Mouse (Mus musculus): Measurements from ENCODE around the gene Snx29.

Gene Snx29

DNA sequence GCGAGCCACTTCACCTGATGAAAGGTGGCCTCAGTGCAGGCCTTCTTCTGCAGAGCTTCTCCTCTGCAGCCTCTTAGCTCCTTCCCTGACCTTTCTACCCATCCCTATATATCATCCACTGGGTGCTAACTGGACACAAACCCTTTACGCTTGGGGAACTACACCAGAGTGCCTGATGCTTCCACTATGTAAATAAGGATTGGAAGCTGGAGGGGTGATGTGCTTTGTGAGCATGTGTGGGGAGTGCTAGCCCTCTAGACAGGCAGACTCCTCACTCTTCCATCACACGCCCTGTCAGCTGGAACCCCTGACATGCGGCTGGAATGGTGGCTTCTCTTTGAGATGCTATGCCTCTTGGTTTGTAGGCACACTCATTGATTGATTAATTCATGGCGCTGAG, 370.0 kb downstream of the Snx29 start:
- DNase-seq: no peak

GRCm38 (mm10) chr16:11694386-11694785, 371.7 kb downstream of the Snx29 start:
- no peak for DNase-seq

- DNase-seq: no peak
These were observed 374.1 kb downstream of the Snx29 start for GRCm38 (mm10) chr16:11696767-11697166.

DNA sequence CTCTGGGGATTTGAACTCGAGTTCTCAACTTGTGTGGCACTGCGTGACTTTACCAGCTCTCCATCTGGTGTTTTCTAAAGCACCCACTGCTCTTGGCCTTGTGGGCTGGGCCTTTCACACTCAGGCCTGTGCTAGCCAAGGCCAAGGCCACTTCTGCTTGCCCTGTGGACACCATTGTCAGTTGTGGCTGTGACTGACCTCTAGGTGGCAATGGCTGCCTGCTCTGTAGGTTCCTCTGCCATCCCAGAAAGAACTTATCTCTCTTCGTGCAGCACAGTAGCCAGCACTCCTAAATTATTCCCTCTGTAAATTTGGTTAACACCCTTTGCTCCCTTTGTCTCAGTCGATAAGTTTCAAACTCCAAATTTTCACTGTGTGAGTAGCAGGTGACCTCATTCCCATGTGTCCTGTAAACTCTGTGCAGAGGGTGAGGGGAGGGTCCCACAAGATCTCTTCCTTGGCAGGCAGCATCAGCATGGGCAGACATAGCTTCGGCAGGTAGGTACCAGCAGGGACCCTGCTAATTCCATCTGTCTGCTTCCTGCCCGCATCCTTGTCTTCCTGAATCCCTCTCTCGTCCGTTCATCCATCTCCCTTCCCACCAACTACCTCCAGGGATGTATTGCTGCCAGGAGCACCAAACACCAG, 375.1 kb downstream of the Snx29 start:
- peak; percentile 42 for DNase-seq

DNA sequence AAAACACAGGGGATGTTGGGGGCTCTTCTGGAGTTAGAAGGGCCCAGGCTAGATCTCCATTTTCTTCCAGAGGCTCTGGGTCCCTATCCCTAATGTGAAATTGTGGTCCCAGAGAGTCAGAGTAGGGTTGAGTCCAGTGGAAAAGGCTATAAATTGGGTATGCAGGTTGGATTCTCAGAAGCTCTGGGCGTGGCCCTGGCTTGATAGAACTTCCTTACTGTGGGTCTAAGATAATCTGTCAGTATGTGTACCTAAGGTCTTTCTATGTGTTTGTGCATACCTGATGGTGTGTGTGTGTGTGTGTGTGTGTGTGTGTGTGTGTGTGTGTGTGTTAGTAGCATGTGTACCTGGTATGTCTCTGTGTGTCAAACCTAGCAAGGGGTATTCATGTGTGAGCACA, 378.9 kb downstream of the Snx29 start:
- no peak for DNase-seq

DNA sequence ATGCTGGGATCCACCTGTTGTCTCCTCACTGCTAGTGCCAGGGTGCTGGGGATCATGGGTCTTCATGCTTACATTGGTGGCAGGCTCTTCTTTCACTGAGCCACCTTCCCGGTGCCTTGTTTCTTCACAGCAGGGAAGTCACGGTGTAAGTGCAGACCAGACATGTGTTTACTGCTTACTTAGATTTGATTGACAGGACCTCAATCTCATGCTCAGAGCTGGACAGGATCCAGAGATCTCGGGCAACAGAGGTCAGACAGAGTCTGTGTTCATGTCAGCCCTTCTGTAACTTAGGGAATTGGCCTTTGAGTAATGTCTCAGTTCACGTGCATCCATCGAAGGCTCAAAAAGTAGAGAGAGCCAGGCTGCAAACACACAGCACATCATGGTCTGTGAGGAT, 381.4 kb downstream of the Snx29 start:
- peak; percentile 26 for DNase-seq

DNA sequence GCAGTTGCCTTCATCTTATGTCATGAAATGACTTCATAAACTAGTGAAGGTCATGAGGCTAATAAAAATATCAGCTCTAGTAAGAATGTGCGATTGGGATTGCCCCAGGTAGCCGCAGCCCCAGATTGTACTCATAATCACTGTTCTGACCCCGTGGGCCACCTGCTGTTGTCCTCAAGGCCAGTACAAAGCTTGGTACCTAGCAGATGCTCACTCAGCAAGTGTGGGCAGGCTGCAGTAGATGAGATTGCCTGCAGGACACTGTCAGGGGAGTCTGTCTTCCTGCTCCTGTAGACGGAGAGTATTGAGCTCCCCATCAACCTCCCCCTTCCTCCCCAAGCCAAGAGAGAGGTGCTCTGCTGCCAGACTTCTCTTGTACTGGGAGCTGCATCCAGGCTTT, 382.7 kb downstream of the Snx29 start:
- DNase-seq: no peak

GRCm38 (mm10) chr16:11708097-11708496, 385.4 kb downstream of the Snx29 start:
- DNase-seq: no peak

GRCm38 (mm10) chr16:11709382-11709781, 386.7 kb downstream of the Snx29 start:
- no peak for DNase-seq

DNA sequence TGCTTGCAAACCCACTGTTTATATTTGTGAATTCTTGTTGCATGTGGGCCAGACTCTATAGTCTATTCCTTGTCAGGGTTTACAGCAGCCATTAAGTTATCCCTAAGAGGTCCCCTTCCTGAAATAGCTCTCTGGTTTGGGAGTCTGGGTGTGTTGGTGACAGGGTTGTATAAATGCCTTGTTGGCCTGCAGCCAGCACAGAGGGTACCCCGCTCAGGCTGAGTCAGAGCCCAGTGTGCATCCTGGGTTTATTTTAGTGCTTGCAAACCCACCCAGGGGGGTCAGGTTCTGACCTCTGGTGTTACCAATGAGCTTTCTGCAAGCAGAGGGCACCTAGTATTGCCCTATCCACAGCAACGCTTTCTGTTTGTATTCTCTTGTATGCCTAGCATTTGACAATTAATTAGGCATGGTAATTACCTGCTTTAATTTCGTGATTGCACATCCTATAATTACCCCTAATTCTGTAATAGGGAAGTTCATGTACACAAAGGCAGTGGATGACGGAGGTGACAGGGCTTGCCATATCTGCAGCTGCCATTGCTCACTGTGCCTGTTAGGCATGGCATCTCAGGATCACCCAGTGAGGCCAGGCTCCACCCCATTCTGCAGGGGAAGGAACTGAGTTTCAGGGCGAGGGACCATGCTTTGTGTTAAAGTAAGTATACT, 387.4 kb downstream of the Snx29 start:
- DNase-seq: no peak

DNA sequence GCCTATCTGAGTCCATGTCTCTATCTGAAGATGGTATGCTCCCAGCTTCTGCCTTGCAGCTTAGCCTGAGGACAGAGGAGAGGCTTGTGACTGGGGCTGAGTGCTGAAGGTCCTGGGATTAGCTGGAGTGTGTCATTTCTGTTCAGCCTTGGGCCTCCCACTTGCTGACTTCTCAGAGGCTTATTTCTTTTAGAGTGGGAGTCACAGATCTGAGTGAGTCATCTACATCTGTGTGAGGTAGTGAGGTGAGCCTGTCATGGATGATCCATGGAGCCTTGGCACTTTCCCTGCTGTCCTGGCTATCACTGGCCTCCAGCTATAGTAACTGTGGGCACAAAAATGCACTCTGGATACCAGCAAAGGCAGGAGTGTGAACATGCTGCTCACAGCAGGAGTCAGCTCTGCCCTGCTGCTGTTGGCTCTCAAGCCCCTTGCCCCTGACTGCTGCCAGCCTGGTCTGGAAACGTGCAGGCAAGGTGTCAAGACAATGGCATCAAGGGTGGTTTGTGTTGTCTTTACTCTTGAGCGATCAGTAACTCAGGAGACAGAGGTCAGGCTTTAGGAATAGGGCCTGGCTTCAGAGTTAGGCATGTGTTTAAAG, 390.7 kb downstream of the Snx29 start:
- no peak for DNase-seq

- no peak for DNase-seq
These were observed 394.2 kb downstream of the Snx29 start for GRCm38 (mm10) chr16:11716932-11717331.

- no peak for DNase-seq
These were observed 403.2 kb downstream of the Snx29 start for GRCm38 (mm10) chr16:11725901-11726300.

DNA sequence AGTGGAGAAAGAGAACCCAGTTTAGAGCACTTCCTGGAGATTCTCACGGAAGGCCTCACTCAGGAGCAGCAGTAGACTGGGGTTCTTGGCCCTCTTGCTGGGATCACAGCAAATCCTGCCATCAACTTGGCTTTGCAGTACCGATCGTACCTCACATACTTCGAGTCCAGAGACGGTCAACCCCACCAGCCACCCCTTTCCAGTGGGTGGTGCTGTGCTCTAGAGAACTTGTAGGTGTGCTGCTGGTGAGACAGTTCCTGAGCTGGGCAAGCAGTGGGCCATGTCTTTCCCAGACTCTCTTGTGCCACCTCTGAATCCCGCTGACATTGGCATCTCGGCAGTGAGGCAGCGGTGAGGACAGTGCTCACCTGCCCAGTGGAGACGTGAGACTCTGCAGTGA, 404.6 kb downstream of the Snx29 start:
- DNase-seq: no peak

DNA sequence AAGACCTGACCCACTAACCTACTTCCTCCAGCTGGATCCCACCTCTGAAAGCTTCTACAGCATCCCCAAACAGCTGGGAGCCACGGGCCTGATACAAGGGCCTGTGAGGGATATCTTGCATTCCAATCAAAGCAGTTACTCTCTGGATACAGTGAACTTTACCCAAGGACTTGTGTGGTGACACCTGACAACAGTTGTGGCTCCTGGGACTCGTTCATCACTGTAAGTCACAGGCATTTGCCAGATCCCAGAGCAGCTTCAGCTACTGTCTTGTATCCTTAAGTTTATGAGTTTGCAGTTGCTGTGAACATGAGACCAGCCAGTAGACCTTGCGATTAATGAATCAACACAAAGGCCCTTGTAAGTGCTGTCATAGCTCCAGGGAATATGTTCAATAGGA, 405.4 kb downstream of the Snx29 start:
- no peak for DNase-seq

GRCm38 (mm10) chr16:11728627-11729026, 405.9 kb downstream of the Snx29 start:
- DNase-seq: no peak

GRCm38 (mm10) chr16:11729111-11729510, 406.4 kb downstream of the Snx29 start:
- no peak for DNase-seq

GRCm38 (mm10) chr16:11729815-11730214, 407.1 kb downstream of the Snx29 start:
- no peak for DNase-seq

DNA sequence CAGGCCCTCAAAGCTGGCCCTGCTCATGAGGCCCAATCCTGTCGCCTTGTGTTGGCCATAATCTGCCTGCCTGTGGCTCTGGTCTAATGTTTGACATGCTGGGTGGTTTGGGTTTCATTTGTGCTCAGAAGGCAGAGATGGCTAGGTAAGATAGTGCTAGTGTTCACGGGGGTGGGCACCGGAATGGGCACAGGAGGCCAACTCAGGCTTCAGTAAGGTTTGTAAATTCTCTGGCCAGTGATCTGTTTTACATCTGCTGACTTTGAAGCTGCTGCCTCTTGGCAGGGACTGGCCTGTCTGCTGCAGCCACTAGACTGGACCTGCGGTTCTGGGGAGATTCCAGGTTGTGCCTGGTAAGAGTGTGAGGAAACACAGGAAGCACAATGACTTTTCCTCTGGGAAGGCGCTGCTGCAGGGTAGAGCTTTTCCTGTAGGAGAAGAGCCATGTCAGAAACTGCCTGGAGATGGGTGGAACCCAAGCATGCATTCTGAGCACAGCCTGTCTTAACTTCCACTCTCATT, 408.4 kb downstream of the Snx29 start:
- no peak for DNase-seq

- peak; percentile 50 for DNase-seq
These were observed 415.6 kb downstream of the Snx29 start for GRCm38 (mm10) chr16:11738341-11738740.

DNA sequence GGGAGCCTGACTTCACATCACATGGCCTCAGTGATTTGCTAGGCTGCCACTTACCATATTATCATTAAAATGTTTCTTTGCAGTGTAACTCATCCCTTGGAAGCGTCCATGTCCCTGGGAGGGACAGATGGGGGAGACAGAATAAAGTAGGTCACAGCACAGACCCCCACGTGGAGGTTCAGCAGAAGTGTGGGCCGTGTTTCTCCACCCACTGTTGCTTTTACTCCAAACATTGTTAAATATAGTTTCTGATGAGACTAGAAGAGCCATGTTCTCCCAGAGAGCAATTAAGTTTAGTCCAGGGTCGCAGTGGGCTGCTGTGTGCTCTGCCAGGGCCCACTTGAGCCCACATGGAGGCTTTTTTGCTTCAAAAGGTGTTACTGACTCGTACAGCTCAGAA, 419.2 kb downstream of the Snx29 start:
- DNase-seq: no peak

DNA sequence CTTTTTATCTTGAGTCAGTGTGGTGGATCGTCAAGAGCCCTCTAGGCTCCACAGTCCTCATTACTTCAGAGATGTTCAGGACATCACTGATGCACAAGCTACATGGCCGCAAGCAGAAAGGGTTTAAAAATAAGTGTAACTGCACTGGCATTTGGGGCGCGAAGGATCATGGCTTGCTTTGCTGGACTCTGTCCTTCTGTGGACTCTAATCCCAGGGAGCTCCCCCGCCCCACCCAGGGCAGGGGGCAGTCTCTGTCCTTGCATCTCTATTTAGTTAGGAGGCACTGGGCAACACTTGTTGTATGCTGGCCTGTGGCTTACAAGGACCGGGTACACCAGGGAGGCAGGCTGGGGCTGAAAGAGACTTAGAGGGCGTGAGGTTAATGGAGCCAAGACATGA, 419.6 kb downstream of the Snx29 start:
- peak; percentile 17 for DNase-seq

GRCm38 (mm10) chr16:11743013-11743412, 420.3 kb downstream of the Snx29 start:
- DNase-seq: no peak

DNA sequence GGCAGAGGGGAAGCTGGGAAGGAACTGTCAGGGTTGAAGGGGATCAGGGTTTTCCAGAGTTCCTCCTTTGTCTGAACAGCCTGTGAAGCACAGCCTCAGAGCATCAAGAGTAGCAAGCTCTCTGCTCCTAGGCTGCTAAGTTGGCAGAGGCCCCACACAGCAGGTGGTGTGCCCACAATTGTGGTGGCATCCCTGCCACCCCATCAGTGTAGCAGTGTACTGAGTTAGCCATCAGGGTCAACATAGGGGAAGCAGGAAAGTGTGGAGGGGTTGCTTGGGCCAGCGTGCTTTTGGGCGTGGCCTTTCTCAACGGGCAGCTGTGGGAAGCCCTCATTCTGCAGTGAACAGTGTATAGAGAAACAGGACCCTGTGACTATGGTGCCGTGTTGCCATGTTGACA, 421.0 kb downstream of the Snx29 start:
- DNase-seq: no peak
